Mouse (Mus musculus) embryonic facial prominence, embryonic 13.5 days (tissue): Measurements from ENCODE around the gene A930033H14Rik. TPM values are rescaled to one million over a fixed set of nuclear protein-coding genes. Genes with fewer than 3 reads are reported as not detected.
A peak's percentile ranks its signal among the peaks of the same experiment; 100 is the strongest.

ENCODE experiments used
- ATAC-seq: fragments of 200-750 bp; cut with Nextera tagmentation; 2 replicates; pipeline ENCODE4 v1.8.0; 2017; ENCODE audit warnings: low read depth; ENCODE audit not compliant: insufficient number of reproducible peaks, insufficient read depth, low FRiP score, low TSS enrichment
- H3K27ac ChIP-seq: fragments of 300-500 bp; sonication (generic); 2 replicates; pipeline ENCODE4 v1.5.1; 2015; ENCODE audit warnings: moderate library complexity, mild to moderate bottlenecking, inconsistent platforms
- H3K27me3 ChIP-seq: fragments of 300-500 bp; sonication (generic); 2 replicates; pipeline ENCODE4 v1.6.1; 2015; ENCODE audit warnings: mild to moderate bottlenecking, inconsistent platforms
- H3K36me3 ChIP-seq: fragments of 300-500 bp; sonication (generic); 2 replicates; pipeline ENCODE4 v1.6.1; 2015; ENCODE audit warnings: mild to moderate bottlenecking, inconsistent platforms
- H3K4me1 ChIP-seq: fragments of 300-500 bp; sonication (generic); 2 replicates; pipeline ENCODE4 v1.6.1; 2015; ENCODE audit warnings: inconsistent platforms
- H3K4me2 ChIP-seq: fragments of 300-500 bp; sonication (generic); 2 replicates; pipeline ENCODE4 v1.6.1; 2015; ENCODE audit warnings: moderate library complexity, mild to moderate bottlenecking, inconsistent platforms
- H3K4me3 ChIP-seq: fragments of 300-500 bp; sonication (generic); 2 replicates; pipeline ENCODE4 v1.5.1; 2015; ENCODE audit warnings: mild to moderate bottlenecking, inconsistent platforms
- H3K9ac ChIP-seq: fragments of 300-500 bp; sonication (generic); 2 replicates; pipeline ENCODE4 v1.6.1; 2015; ENCODE audit warnings: mild to moderate bottlenecking, inconsistent platforms
- H3K9me3 ChIP-seq: fragments of 300-500 bp; sonication (generic); 2 replicates; pipeline ENCODE4 v1.6.1; 2016; ENCODE audit warnings: inconsistent platforms
- WGBS: fragments of 180-500 bp; shearing (Covaris S2); methylation state at CpG from one replicate; pipeline ENCODE4 v1.1.7; 2015; ENCODE audit warnings: mixed read lengths; 5-methylcytosine and 5-hydroxymethylcytosine counted together
- polyA plus RNA-seq: library from polyadenylated mRNA; unstranded; fragments of >200 nt; fragmentation: Nextera tagmentation; extraction: Ambion mirVana; gene quantifications from 2 replicates; pipeline ENCODE4 v1.2.1, GENCODE M21; 2015

The A930033H14Rik gene
- polyA plus RNA-seq, 1 experiment from 2014 or later = 2.9 TPM

DNA sequence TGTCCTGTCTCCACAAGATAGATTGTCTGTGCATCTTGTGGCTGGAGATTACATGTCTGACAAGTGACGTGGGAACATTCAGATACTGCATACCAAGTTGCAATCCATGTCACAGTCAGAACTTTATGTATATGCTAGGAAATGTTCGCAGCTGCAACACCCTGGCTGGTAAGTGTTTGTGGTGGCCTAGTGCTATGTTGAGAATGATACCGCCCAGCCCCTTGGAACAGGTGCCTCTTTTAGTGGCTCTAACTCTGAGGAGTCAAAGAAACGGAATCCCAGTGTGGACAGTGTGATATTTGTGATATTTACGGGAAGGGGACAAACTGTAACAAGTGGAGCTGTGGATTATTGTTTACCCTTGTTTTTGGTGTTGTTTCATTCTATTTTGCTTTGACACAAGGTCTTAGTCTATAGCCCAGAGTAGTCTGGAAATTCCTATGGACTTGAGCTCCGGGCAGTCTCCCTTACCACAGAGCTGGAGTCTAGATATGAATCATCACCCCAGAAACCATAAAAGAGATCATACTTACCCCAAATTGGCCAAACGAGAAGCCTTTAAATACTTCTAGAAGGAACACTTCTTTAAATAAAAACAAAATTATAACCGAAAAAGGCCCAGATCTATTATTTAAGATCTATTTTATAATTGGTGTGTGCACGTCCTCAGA, 25.0 kb downstream of the A930033H14Rik start:
- Histone ChIP-seq H3K4me2 (no peak overlapping the region), H3K4me3 (no peak overlapping the region), H3K4me1 (peaks cover 16% of the 10 kb centered on the region), H3K9ac (no peak overlapping the region), H3K36me3 (no peaks in the 10 kb centered on the region), H3K27me3 (no peaks in the 10 kb centered on the region), H3K9me3 (no peaks in the 10 kb centered on the region), H3K27ac (no peak overlapping the region)
- 79% methylated on average over 9 of the region's 9 CpGs for WGBS
- ATAC-seq = no peak

DNA sequence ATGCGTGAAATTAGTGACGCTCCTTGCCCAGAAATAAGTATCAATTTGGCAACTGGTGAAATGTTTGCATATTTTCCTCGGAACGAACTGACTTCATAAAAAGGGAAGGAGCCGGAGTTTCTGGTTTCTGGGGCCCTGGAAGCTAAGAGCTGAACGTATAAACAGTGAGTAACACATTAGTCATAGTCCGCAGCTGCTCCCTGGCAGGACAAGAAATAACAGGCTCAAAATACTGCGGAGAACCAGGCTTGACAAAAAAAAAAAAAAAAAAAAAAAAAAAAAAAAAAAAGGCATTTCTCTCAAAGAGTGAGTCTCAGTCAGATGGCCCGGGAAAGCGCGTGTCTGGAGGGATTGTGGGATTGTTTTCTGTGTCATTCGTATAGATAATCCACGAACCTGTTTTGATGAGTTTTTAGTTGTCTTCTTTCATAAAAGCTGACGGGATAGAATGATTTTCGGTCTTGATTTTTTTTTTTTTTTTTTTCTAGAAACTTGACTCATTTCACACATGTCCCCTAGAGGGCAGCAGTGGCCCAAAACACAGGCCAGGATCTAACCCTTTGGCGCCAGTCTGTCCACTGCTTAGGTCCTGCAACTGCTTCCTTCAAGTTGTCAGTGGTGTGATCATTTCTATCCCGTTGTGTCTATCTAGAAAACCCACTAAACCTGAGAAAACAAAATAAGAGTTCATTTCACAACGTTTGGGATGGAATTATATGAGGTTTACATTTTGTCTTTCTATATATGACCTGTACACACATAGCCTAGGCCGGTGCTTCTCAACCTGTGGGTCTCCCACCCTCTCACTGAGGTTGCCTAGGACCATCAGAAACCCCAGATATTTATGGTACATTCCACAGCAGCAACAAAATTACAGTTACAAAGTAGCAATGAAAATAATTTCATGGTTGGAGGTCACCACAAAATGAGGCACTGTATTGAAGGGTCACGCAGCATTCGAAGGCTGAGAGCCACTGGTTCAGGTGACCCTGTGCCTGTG, 26.7 kb downstream of the A930033H14Rik start:
- H3K9me3 ChIP-seq = no peaks in the 10 kb centered on the region
- H3K36me3 ChIP-seq = no peaks in the 10 kb centered on the region
- peak overlapping the region; percentile 81 for H3K27ac ChIP-seq
- peak; percentile 81; the same call in 1 of the 2 replicates for ATAC-seq
- H3K4me2 ChIP-seq = peak overlapping the region; percentile 51
- H3K4me3 ChIP-seq = peak overlapping the region; percentile 32
- H3K27me3 ChIP-seq = no peaks in the 10 kb centered on the region
- WGBS = 12% methylated on average over 21 of the region's 21 CpGs
- peaks cover 16% of the 10 kb centered on the region for H3K4me1 ChIP-seq
- no peak overlapping the region for H3K9ac ChIP-seq

DNA sequence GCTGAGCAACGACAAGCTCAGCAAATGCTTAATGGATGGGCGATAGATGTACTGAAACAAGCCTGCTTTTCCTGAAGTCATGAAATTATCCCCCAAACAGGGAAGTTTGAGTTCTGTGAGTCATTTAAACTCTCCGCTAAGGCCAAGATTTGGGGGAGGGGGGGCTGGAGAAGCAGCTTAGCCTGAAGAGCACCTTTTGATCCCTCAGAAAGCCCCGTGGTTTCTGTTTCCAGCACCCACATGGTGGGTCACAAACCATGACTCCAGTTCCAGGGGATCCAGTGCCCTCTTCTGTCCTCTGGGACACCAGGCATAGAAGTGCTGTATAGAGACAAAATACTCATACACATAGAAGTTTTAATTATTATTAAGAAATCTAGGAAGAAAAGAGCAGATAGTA, 27.5 kb downstream of the A930033H14Rik start:
- Histone ChIP-seq H3K4me2 (peak overlapping the region; percentile 51), H3K36me3 (no peaks in the 10 kb centered on the region), H3K9ac (no peak overlapping the region), H3K27me3 (no peaks in the 10 kb centered on the region), H3K27ac (peak overlapping the region; percentile 91), H3K4me3 (no peak overlapping the region), H3K9me3 (no peaks in the 10 kb centered on the region), H3K4me1 (peaks cover 16% of the 10 kb centered on the region)
- no peak for ATAC-seq
- 37% methylated on average over 4 of the region's 4 CpGs for WGBS

DNA sequence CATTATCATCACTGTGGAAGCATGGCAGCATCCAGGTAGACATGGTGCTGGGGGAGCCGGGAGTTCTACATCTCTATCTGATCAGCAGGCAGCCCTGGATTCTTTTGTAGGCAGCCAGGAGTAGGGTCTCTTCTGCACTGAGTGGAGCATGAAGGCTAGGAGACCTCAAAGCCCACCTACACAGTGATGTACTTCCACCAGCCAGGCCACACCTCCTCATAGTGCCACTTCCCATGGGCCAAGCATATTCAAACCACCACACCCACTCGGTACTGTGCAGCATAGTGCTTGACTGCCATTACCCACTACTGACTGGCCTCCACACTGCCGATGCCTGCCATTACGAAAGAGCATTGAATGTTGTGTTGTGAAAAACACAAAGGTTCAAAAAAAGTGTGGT, 28.0 kb downstream of the A930033H14Rik start:
- peaks cover 16% of the 10 kb centered on the region for H3K4me1 ChIP-seq
- H3K4me2 ChIP-seq = no peak overlapping the region
- WGBS = 93% methylated on average over 4 of the region's 4 CpGs
- H3K9ac ChIP-seq = no peak overlapping the region
- no peaks in the 10 kb centered on the region for H3K9me3 ChIP-seq
- H3K27me3 ChIP-seq = no peaks in the 10 kb centered on the region
- H3K4me3 ChIP-seq = no peak overlapping the region
- no peak for ATAC-seq
- no peaks in the 10 kb centered on the region for H3K36me3 ChIP-seq
- peak overlapping the region; percentile 91 for H3K27ac ChIP-seq

DNA sequence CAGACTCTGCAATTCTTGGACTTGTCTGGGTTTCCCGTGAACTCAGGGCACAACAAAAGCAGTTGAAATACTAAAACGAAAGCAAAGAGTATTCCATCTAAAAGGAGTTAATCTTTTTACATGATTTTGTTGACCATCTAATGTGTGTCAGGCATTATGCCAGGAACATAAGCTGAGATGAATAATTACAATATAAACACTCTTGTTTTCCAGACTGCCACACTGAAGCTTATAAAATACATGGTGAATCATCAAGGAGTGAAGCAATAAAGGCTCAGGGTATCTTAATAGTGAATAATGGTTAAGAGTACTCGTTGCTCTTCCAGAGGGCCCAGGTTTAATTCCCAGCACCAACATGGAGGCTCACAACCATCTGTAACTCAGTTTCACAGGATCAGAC, 31.9 kb downstream of the A930033H14Rik start:
- Histone ChIP-seq H3K27ac (no peak overlapping the region), H3K9ac (no peak overlapping the region), H3K27me3 (no peaks in the 10 kb centered on the region), H3K4me1 (peaks cover 10% of the 10 kb centered on the region), H3K4me2 (no peak overlapping the region), H3K9me3 (no peaks in the 10 kb centered on the region), H3K4me3 (no peak overlapping the region), H3K36me3 (no peaks in the 10 kb centered on the region)
- no peak for ATAC-seq
- 80% methylated on average over 3 of the region's 3 CpGs for WGBS

DNA sequence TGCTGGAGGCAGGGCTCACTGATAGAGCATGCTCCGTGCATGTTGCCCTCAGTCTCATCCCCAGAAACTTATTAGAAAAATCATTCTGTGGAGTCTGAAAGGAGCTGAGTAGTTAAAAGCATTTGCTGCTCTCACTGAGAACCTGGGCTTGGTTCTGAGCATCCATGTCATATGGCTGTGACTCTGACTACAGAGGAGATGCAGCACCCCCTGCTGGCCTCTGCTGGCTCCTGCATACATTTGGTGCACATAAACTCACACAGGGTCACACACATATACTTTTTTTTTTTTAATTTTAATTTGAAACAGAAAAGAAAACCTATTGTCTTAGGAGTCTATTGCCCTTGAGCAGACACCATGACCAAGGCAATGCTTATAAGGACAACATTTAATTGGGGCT, 33.6 kb downstream of the A930033H14Rik start:
- Histone ChIP-seq H3K9ac (no peak overlapping the region), H3K4me2 (no peak overlapping the region), H3K9me3 (no peaks in the 10 kb centered on the region), H3K27ac (no peak overlapping the region), H3K4me3 (no peak overlapping the region), H3K4me1 (no peaks in the 10 kb centered on the region), H3K36me3 (no peaks in the 10 kb centered on the region), H3K27me3 (no peaks in the 10 kb centered on the region)
- no peak for ATAC-seq
- WGBS = 97% methylated on average over 1 of the region's 1 CpGs

DNA sequence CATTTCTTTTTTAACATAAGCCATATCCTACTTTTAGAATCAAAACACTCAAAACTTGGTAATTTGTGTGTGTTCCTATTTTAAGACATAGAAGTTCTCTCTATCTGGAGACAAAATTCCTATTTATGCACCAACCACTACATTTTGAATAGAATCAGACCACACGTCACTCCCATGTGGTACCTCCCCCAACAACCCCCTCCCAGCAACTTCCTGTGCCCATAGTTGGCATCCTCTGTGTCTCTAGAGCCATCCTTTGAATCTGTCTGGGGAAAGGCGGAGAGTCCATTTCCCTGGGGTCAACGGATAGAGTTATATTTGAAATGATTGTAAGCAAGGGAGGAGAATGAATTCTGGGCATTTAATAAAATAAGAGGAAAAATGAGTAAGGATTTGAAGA, 36.8 kb downstream of the A930033H14Rik start:
- no peak for ATAC-seq
- H3K27ac ChIP-seq = no peak overlapping the region
- WGBS = 67% methylated on average over 3 of the region's 3 CpGs
- no peak overlapping the region for H3K4me3 ChIP-seq
- H3K36me3 ChIP-seq = no peaks in the 10 kb centered on the region
- no peaks in the 10 kb centered on the region for H3K4me1 ChIP-seq
- H3K4me2 ChIP-seq = no peak overlapping the region
- no peaks in the 10 kb centered on the region for H3K9me3 ChIP-seq
- no peak overlapping the region for H3K9ac ChIP-seq
- no peaks in the 10 kb centered on the region for H3K27me3 ChIP-seq

DNA sequence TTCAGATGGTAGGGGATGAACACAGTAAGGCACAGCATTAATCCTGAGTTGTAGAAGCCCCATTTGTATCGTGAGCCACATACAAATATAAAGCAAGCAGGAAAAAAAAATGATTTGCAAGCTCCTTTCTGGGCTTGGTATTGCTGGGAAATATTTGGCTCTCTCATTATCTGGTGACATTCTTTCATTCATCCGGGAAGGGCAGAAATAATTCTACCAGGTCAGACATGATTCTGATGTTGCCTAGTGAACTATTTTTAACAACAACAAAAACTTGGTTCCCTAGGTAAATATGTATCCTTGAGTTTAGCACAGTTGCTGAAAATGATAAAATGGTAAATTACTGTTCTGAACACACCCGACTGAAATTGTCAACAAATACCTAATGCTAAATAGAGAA, 40.5 kb downstream of the A930033H14Rik start:
- H3K27me3 ChIP-seq = no peaks in the 10 kb centered on the region
- H3K4me3 ChIP-seq = no peak overlapping the region
- H3K4me2 ChIP-seq = no peak overlapping the region
- ATAC-seq = no peak
- 78% methylated on average over 3 of the region's 3 CpGs for WGBS
- no peak overlapping the region for H3K9ac ChIP-seq
- H3K4me1 ChIP-seq = no peaks in the 10 kb centered on the region
- H3K9me3 ChIP-seq = no peaks in the 10 kb centered on the region
- H3K27ac ChIP-seq = no peak overlapping the region
- no peaks in the 10 kb centered on the region for H3K36me3 ChIP-seq

DNA sequence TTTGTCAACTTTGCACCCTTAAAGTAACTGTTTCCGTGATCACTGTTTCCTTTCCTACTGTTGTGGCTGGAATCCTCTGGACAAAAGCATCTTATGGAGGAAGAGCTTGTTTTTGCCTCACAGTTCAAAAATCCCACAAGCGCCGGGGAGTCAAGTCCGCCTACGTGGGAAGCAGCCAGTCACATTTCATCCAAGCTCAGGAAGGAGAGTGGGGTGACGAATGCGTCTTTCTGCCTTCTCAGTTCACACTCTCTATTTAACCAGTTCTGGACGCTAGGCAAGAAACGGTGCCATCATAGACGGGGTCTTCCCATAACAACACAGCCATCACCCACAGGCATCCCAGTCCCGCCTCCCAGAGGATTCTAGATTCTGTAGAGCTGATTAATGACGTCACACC, 46.4 kb downstream of the A930033H14Rik start:
- Histone ChIP-seq H3K4me3 (no peak overlapping the region), H3K4me1 (no peaks in the 10 kb centered on the region; the same call in 1 of the 2 replicates), H3K27me3 (no peaks in the 10 kb centered on the region), H3K9me3 (no peaks in the 10 kb centered on the region; the same call in 1 of the 2 replicates), H3K27ac (no peak overlapping the region), H3K4me2 (no peak overlapping the region), H3K9ac (no peak overlapping the region), H3K36me3 (no peaks in the 10 kb centered on the region)
- ATAC-seq = no peak
- 82% methylated on average over 12 of the region's 12 CpGs for WGBS

DNA sequence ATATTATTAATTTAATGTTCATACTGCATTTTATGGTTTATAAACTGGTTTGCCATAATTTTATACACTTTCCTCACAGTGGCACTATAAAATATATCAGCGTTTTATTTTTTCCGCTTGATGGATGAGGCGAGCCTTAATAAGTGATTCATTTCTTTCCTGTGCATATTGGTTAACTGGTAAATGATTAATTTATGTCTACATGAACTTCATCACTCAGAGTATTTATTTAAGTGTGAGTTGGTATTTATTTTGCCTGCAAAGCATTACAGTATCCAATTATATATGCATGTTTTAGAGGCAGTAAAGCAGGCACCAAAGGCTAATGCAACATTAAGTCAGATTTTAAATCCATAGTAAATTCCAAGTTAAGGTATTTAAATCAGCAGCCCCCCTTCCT, 47.1 kb downstream of the A930033H14Rik start:
- no peak for ATAC-seq
- Histone ChIP-seq H3K27me3 (no peaks in the 10 kb centered on the region), H3K4me3 (no peak overlapping the region), H3K9ac (no peak overlapping the region), H3K36me3 (no peaks in the 10 kb centered on the region), H3K9me3 (no peaks in the 10 kb centered on the region; the same call in 1 of the 2 replicates), H3K4me2 (no peak overlapping the region), H3K27ac (no peak overlapping the region), H3K4me1 (no peaks in the 10 kb centered on the region; the same call in 1 of the 2 replicates)
- WGBS = 89% methylated on average over 3 of the region's 3 CpGs

DNA sequence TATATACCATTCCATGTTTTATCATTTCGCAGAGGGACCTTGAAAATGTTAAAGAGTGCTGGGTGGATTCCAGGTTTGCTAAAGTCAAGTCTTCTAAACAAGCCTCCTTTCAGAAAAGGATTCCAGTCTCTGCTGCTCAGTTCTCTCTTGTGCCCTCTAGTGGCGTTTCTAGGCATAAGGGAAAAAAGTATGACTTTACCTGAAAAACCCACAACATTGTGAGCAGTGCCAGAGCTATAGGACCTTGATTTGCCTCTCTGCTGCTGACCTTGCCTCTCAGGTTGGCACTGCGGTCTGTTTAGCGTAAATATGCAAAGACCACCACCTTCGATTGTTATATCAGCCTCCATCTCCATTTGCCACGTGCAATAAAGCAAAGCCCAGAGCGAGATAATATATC, 47.8 kb downstream of the A930033H14Rik start:
- no peak overlapping the region for H3K9ac ChIP-seq
- no peak overlapping the region for H3K4me2 ChIP-seq
- no peaks in the 10 kb centered on the region for H3K27me3 ChIP-seq
- 62% methylated on average over 7 of the region's 7 CpGs for WGBS
- H3K36me3 ChIP-seq = no peaks in the 10 kb centered on the region
- H3K4me1 ChIP-seq = no peaks in the 10 kb centered on the region; the same call in 1 of the 2 replicates
- no peak for ATAC-seq
- H3K4me3 ChIP-seq = no peak overlapping the region
- no peaks in the 10 kb centered on the region; the same call in 1 of the 2 replicates for H3K9me3 ChIP-seq
- H3K27ac ChIP-seq = no peak overlapping the region
